Mouse (Mus musculus) limb, embryonic 13.5 days (tissue): ENCODE measurements around the gene Nme2. TPM values are rescaled to one million over a fixed set of nuclear protein-coding genes. Genes with fewer than 3 reads are reported as not detected.

Experiments
- ATAC-seq: fragments of 200-750 bp; cut with Nextera tagmentation; 2 replicates; pipeline ENCODE4 v1.8.0; 2017; ENCODE audit warnings: low read depth, moderate number of reproducible peaks, moderate TSS enrichment; ENCODE audit not compliant: low FRiP score
- H3K27ac ChIP-seq: fragments of 300-500 bp; sonication (generic); 2 replicates; pipeline ENCODE4 v1.5.1; 2015; ENCODE audit warnings: inconsistent platforms, mild to moderate bottlenecking, moderate library complexity
- H3K27me3 ChIP-seq: fragments of 300-500 bp; sonication (generic); 2 replicates; pipeline ENCODE4 v1.6.1; 2015; ENCODE audit warnings: mild to moderate bottlenecking, inconsistent platforms
- H3K36me3 ChIP-seq: fragments of 300-500 bp; sonication (generic); 2 replicates; pipeline ENCODE4 v1.6.1; 2015; ENCODE audit warnings: inconsistent platforms, mild to moderate bottlenecking, moderate library complexity
- H3K4me1 ChIP-seq: fragments of 300-500 bp; sonication (generic); 2 replicates; pipeline ENCODE4 v1.6.1; 2015; ENCODE audit warnings: inconsistent platforms
- H3K4me2 ChIP-seq: fragments of 300-500 bp; sonication (generic); replicated peaks from 2 replicates; pipeline ENCODE4 v1.6.1; 2015; ENCODE audit warnings: inconsistent platforms, mild to moderate bottlenecking, moderate library complexity
- H3K4me3 ChIP-seq: fragments of 300-500 bp; sonication (generic); 2 replicates; pipeline ENCODE4 v1.5.1; 2015; ENCODE audit warnings: moderate library complexity, mild to moderate bottlenecking, inconsistent platforms
- H3K9ac ChIP-seq: fragments of 300-500 bp; sonication (generic); 2 replicates; pipeline ENCODE4 v1.6.1; 2015; ENCODE audit warnings: mild to moderate bottlenecking, inconsistent platforms
- H3K9me3 ChIP-seq: fragments of 300-500 bp; sonication (generic); 2 replicates; pipeline ENCODE4 v1.6.1; 2016; ENCODE audit warnings: inconsistent platforms
- WGBS: fragments of 180-500 bp; shearing (Covaris S2); methylation state at CpG from one replicate; pipeline ENCODE4 v1.1.7; 2015; 5-methylcytosine and 5-hydroxymethylcytosine counted together
- polyA plus RNA-seq: library from polyadenylated mRNA; unstranded; fragments of >200 nt; fragmentation: Nextera tagmentation; extraction: Ambion mirVana; gene quantifications from 2 replicates; pipeline ENCODE4 v1.2.1, GENCODE M21; 2015

Nme2 gene
- polyA plus RNA-seq, 1 experiment from 2014 or later, result 307 TPM

DNA sequence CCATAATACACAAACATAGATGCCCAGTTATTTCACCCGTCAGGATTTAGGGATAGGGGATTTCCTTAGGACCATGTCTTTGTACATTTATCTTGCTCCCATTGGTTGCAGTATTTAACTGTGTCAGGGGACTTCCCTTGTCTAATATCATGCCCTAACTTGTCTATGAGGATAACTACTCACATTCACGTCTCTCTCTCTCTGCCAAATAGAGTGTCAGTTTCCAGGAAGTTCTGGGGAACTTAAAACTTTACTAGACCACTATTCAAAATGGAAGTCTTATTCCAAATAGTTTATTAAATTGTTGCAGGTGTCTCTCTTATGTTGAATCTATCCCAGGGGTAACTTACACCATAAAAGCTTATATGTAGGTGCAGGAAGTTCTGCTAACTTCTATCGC is 44.5 kb downstream of the Nme2 start:
- no peak overlapping the region for H3K4me2 ChIP-seq
- no peak overlapping the region for H3K4me3 ChIP-seq
- H3K9me3 ChIP-seq, result no peaks in the 10 kb centered on the region
- WGBS, result 83% methylated on average over 3 of the region's 3 CpGs
- no peaks in the 10 kb centered on the region for H3K4me1 ChIP-seq
- H3K9ac ChIP-seq, result no peak overlapping the region
- no peak overlapping the region for H3K27ac ChIP-seq
- peaks cover 70% of the 10 kb centered on the region for H3K36me3 ChIP-seq
- ATAC-seq, result no peak
- H3K27me3 ChIP-seq, result no peaks in the 10 kb centered on the region

DNA sequence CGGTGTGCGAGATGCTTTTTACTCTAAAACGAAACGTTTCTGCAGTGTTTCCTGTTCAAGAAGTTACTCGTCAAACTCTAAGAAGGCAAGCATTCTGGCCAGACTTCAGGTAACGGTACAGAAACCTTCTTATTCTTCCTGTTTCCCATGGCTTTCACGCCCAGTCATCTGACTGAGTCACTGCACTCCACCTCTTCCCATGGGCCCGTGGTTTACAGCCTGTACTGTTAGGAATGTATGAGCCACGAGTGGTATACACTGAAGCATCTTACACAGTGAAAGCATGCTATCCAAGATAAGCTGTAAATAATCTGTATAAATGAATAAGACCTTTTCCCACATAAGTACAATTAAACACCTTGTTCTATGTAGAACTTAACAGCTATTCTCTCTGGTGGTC is 47.2 kb downstream of the Nme2 start:
- Histone ChIP-seq H3K4me2 (no peak overlapping the region), H3K4me3 (no peak overlapping the region), H3K27ac (no peak overlapping the region), H3K36me3 (peaks cover 70% of the 10 kb centered on the region), H3K4me1 (no peaks in the 10 kb centered on the region), H3K27me3 (no peaks in the 10 kb centered on the region), H3K9me3 (no peaks in the 10 kb centered on the region), H3K9ac (no peak overlapping the region)
- no peak for ATAC-seq
- WGBS, result 90% methylated on average over 9 of the region's 9 CpGs

DNA sequence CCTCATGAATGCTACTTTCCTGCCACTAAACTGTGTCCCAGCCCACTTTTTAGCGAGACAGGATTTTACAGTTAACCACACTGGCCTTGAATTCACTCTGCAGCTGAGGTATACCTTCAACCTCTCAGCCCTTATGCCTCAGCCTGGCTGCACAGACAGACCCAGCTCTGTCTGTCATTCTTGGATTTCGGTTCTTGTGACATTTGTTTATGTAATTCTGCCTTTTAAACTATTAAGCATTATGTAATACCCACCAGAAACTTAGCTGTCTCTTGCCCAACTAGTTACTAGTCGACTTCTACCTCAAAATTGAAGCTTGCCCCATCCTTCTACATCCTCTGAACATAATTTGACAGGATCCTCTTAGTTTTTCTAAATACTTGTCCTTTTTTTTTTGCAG is 48.2 kb downstream of the Nme2 start:
- no peak for ATAC-seq
- no peaks in the 10 kb centered on the region for H3K4me1 ChIP-seq
- H3K4me2 ChIP-seq, result no peak overlapping the region
- 87% methylated on average over 3 of the region's 3 CpGs for WGBS
- no peaks in the 10 kb centered on the region for H3K9me3 ChIP-seq
- peaks cover 65% of the 10 kb centered on the region for H3K36me3 ChIP-seq
- H3K9ac ChIP-seq, result no peak overlapping the region
- H3K4me3 ChIP-seq, result no peak overlapping the region
- no peaks in the 10 kb centered on the region for H3K27me3 ChIP-seq
- no peak overlapping the region for H3K27ac ChIP-seq

DNA sequence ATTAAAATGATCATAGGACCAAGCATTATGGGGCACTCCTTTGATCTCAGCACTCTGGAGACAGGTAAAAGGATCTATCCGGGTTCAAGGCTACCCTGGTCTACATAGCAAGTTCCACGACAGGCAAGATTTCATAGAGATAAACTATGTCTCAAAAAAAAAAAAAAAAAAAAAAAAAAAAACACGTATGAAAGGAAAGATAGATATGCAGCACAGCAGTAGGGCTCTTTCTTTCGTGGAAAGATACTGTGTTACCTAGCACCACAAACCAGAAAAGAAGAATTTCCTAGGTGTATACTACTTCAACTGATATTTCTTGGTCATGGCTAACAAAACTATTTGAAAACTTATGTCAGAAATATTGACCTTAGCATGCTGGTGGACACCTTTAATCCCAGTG is 49.2 kb downstream of the Nme2 start:
- Histone ChIP-seq H3K27me3 (no peaks in the 10 kb centered on the region), H3K9ac (no peak overlapping the region), H3K27ac (no peak overlapping the region), H3K9me3 (no peaks in the 10 kb centered on the region), H3K36me3 (peaks cover 65% of the 10 kb centered on the region), H3K4me2 (no peak overlapping the region), H3K4me1 (no peaks in the 10 kb centered on the region), H3K4me3 (no peak overlapping the region)
- 90% methylated on average over 4 of the region's 4 CpGs for WGBS
- no peak for ATAC-seq

Other genes starting within 250 kb of the Nme2 start
- gene Utp18, start 70.5 kb downstream of the Nme2 start, polyA plus RNA-seq, result 28.6 and 28.8 TPM in 2 replicates
- gene Mbtd1, start 70.4 kb downstream of the Nme2 start, polyA plus RNA-seq, result 40.3 and 43.4 TPM in 2 replicates
- 400 and 424 TPM in 2 replicates for gene Gm20390, start 12.0 kb upstream of the Nme2 start, polyA plus RNA-seq
- gene Nme1, start 12.3 kb upstream of the Nme2 start, polyA plus RNA-seq, result 141 and 162 TPM in 2 replicates
- 42.6 and 44.1 TPM in 2 replicates for gene Spag9, start 39.8 kb upstream of the Nme2 start, polyA plus RNA-seq